Mouse (Mus musculus) thymus, postnatal 0 days (tissue): ENCODE data around the gene St7. TPM values are rescaled to one million over a fixed set of nuclear protein-coding genes. Genes with fewer than 3 reads are reported as not detected.

ENCODE experiments used
- DNase-seq: peaks from one replicate; pipeline ENCODE4 v3.0.0-alpha.2; 2015; ENCODE audit warnings: low spot score
- polyA plus RNA-seq: library from polyadenylated mRNA; unstranded; fragments of >200 nt; fragmentation: Nextera tagmentation; extraction: Ambion mirVana; gene quantifications from 2 replicates; pipeline ENCODE4 v1.2.1, GENCODE M21; 2015

St7 gene
- polyA plus RNA-seq, 1 experiment from 2014 or later: 16.5 TPM

GRCm38 (mm10) chr6:17763963-17764659 lies 71.4 kb downstream of the St7 start:
- DNase-seq: no peak

GRCm38 (mm10) chr6:17764660-17764998 lies 71.9 kb downstream of the St7 start:
- no peak for DNase-seq

DNA sequence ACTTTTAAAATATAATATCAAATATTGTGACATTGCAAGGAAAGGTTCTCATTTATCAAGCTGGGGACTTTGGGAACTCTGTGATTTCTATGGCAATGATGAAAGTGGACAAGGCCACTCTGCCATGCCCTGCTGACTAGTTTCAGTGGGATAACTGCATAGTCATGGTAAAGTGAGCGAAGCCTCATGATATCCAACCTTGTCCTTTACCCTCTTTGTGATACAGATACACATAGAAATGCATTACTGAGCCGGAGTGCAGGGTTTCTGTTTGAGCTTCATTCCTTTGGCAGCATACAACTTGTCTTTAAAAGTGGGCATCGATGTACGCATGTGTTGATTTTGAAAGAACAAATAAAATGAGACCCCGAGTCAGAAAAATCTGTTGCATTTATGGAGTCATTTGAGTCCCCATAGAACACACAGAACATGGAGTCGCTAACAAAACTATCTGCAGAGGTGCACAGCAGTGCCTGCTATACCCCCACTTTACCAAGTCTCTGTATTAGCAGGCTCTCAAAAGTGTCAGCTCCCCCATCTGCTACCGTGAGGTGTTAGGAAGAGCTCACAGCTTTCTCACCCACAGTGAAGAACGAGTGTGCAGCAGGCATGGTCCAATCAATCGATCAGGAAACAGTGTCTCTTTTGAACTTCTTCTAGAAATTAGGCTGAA lies 77.4 kb downstream of the St7 start:
- DNase-seq: no peak

DNA sequence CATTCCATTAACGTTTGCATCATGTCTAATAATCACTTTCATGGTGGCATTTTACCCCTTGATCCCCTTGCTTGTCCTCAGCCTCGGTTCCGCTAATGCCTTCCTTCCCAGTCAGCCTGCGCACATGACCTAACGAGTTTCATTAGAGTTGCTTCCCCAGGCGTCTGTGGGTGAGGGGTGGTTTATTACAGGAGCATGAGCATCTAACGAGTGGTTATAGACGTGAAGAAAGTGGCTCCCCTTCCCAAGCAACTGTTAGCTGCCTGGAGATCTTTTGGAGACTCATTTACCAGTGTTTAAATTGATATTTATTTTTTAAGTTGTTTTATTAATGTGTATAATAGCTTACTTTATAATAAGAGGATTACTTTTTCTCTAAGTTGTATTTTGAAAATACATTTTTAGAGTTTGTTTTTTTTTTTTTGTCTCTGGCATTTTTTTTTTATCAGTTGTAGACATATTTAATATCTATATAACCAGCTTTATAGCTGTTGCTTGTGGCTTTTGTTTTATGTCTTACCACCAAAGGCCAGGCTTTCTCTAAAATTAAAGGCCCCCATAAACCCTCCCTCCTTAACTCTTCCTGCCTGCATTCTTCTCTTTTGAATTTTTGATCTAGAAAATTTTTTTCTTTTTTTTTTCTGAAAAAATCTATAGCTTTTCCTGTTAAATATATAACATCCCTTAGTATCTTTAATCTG lies 78.1 kb downstream of the St7 start:
- DNase-seq: no peak

DNA sequence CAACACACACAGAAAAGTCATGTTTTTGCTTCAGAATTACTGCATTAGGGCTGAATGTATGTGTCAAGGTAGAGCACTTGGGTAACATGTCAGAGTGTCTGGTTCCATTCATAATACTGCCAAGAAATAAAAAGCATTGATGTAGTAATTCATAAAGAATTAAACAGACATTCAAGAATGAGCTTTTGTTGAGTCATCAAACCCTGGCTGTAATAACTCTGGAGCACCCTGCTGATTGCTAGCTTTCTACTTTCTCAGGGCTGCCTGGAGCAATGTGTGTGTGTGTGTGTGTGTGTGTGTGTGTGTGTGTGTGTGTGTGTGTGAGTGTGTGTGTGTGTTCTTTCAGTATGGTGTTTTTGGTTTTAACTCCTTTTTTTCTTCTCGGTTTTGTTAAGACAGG lies 78.7 kb downstream of the St7 start:
- DNase-seq: no peak

GRCm38 (mm10) chr6:17772514-17772913 lies 79.8 kb downstream of the St7 start:
- DNase-seq: no peak

GRCm38 (mm10) chr6:17776041-17776440 lies 83.3 kb downstream of the St7 start:
- DNase-seq: no peak

GRCm38 (mm10) chr6:17777018-17777799 lies 84.5 kb downstream of the St7 start:
- DNase-seq: no peak

- no peak for DNase-seq
These were observed 86.0 kb downstream of the St7 start for GRCm38 (mm10) chr6:17778648-17779202.

GRCm38 (mm10) chr6:17783511-17783910 lies 90.8 kb downstream of the St7 start:
- no peak for DNase-seq

GRCm38 (mm10) chr6:17784523-17784922 lies 91.8 kb downstream of the St7 start:
- no peak for DNase-seq

GRCm38 (mm10) chr6:17785248-17785647 lies 92.5 kb downstream of the St7 start:
- no peak for DNase-seq

GRCm38 (mm10) chr6:17787810-17788209 lies 95.1 kb downstream of the St7 start:
- DNase-seq: no peak

DNA sequence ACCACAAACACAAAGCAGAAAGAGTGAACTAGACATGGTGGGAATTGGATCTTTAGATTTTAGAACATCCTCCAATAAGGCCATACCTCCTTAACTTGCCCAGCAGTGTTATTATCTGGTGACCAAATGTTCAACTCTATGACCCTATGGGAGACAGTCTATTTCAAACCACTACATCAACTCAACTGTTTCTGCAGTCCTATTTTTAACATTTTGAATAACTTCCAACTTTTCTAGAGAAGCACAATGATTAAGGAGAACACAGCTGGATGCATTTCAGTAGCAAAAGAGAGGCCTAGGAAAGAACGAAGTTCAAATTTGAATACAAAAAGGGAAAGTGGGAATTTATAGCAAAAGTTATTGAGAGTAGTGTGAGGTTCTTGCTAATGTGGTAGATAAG lies 97.5 kb downstream of the St7 start:
- no peak for DNase-seq

DNA sequence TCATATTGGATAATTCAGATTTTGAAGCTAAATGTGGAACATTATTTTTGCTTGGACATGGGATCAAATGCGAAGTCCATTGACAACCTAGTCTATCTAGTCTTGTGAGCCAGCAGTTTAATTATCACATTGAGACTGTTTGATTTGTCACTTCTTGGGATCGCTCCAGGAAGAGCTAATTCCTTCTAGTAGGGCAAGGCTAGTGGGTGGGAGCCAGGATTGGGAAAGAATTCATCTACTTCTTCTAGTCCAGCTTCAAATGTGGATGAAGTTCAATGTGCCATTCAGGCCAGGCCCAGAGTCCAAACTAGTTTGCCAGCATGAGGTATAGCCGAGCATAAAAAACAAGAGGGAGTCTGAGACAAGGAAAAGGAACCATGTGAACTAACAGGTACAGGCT lies 100.7 kb downstream of the St7 start:
- DNase-seq: no peak

GRCm38 (mm10) chr6:17797271-17797713 lies 104.6 kb downstream of the St7 start:
- DNase-seq: no peak

DNA sequence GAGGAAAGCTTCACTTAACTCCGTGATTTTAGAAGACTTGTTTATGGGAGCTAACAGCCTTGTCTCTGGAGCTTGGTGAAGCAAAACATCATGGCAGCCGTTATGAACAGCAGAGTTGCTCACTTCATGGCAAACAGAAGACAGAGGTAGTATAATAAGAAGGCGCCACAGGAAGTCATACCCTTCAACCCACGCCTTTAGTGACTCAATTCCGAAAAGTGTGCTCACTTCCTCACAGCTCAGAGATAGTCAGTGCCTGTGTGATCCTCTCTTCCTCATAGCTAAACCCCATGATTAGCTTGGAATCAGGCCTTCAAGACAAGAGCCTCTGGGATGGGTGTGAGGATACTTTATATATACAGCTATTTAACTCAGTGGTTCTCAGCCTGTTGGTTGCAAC lies 108.0 kb downstream of the St7 start:
- no peak for DNase-seq

GRCm38 (mm10) chr6:17804468-17804867 lies 111.7 kb downstream of the St7 start:
- DNase-seq: no peak

GRCm38 (mm10) chr6:17806569-17806968 lies 113.8 kb downstream of the St7 start:
- DNase-seq: no peak

- DNase-seq: no peak
These were observed 118.3 kb downstream of the St7 start for GRCm38 (mm10) chr6:17811063-17811462.

- no peak for DNase-seq
These were observed 118.8 kb downstream of the St7 start for GRCm38 (mm10) chr6:17811531-17811930.
